Mouse (Mus musculus) adrenal gland, postnatal 36 days (tissue): ENCODE measurements around the gene Sypl. TPM values are rescaled to one million over a fixed set of nuclear protein-coding genes. Genes with fewer than 3 reads are reported as not detected.
"Not testable (repeated sequence)": the region's sequence is repeated elsewhere in the genome, so short reads cannot be mapped to it uniquely, and the experiment has no call there.

ENCODE experiments used
- DNase-seq, 2 experiments: peaks; one replicate each; pipeline ENCODE4 v3.0.0; 2021; ENCODE audit warnings: mixed read lengths in 1 of 2
- total RNA-seq, 2 experiments: library from RNA; stranded (reverse); gene quantifications; 2 replicates each; pipeline ENCODE4 v1.2.3; 2021

Sypl gene
- total RNA-seq, 2 experiments from 2014 or later: 101 to 129 TPM

- DNase-seq: peak in 1 of 2 experiments; percentile 28
These were observed 10.3 kb upstream of the Sypl start for GRCm38 (mm10) chr12:32943347-32943746.

GRCm38 (mm10) chr12:32943951-32944350 is 9.7 kb upstream of the Sypl start:
- no peak for DNase-seq

- no peak for DNase-seq
These were observed 8.7 kb upstream of the Sypl start for GRCm38 (mm10) chr12:32944884-32945454.

DNA sequence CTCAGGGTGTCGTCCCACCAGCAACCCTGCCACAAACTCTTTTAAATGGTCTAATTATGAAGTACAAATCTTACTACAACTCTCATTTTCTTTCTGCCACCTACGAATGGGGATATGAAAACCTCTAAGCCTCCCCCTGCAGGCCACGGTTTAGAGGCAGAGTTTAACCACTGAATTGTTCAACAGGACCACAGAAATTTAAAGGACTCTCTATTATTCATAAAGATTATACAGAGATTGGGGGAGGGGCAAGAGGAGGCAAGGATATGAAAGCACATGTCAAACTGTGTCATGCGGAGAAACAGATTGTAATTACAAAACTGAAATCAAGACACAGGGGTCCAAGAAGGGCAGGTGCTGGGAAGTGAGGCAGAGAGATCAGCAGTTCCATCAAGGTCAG is 7.3 kb upstream of the Sypl start:
- no peak for DNase-seq

- DNase-seq: peak; percentile 51 to 56
These were observed 1.3 kb upstream of the Sypl start for GRCm38 (mm10) chr12:32952416-32952815.

GRCm38 (mm10) chr12:32953066-32953465 is 625 bp upstream of the Sypl start:
- DNase-seq: no peak

- DNase-seq: peak; percentile 86
These were observed 728 bp downstream of the Sypl start for GRCm38 (mm10) chr12:32954216-32955021.

GRCm38 (mm10) chr12:32955037-32955436 is 1.3 kb downstream of the Sypl start:
- DNase-seq: no peak

DNA sequence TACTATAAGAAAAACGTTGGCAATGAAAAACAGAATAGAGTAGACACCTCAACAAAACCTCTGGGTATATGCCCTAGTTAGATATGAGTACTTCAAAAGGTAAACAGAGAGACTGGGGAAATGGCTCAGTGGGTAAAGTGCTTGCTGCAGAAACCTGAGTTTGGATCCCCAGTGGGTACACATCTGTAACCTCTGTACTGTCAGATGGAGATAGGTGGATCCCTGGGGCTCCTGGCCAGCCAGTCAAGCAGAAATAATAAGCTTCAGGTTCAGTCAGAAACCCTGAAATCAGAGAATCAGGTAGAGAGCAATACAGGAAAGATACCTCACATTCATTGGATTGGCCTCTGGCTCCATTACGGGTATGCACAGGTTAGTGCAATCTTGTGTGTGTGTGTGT is 3.5 kb downstream of the Sypl start:
- DNase-seq: no peak

DNA sequence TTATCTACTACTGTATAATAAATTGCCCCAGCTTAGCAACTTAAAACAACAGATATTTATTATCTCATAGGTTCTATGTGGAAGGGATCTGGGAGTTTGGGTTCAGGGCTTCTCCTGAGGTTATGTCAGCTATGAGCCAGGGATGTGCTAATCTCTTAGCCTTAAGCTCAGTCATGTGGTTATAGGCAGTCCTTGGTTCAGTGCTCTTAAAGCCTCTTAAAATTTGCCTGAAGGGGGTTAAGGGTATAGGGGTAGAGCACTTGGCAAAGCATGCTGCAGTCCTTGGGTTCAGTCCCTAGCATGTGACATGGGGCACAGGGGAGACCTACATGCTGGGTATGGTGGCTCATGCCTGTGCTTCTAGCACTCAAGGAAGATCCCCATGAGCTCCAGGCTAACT is 8.4 kb downstream of the Sypl start:
- no peak for DNase-seq

DNA sequence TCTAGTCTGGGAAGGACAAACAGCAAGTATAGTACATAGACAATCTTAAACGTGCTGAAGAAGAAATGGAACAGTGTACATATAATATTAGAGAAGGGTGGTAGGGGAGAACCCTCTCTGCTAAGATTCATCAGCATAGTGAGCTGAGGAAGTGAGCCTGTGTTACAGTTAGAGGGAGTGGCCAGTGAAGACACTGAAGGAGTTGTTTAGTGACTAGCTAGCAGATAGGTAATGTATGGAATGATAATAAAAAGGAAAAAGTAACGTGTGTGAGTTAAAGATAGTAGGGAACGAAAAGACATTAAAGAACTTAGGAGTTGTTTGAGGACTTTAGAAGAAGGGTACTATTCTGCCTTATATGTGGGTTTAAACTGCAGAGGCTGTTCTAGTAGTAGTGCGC is 10.2 kb downstream of the Sypl start:
- no peak for DNase-seq

DNA sequence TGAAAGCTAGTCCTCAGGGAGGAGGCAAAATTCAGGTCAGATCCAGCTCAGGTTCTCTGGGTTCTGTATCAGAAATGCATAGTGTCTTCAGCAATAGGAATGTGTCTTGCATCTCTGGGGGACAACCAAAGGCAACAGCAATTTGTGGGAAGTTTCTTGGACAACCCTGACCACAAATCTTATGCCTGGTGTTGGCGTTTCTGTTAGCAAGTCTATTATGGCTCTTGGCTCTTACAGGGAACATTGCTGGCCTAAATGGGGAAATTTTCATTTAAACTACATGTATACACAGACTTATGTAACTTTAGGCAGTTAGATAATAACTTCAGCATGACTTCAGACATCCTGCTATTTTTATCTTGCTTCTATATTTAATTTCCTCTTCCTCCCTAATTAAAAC is 18.6 kb downstream of the Sypl start:
- no peak for DNase-seq

DNA sequence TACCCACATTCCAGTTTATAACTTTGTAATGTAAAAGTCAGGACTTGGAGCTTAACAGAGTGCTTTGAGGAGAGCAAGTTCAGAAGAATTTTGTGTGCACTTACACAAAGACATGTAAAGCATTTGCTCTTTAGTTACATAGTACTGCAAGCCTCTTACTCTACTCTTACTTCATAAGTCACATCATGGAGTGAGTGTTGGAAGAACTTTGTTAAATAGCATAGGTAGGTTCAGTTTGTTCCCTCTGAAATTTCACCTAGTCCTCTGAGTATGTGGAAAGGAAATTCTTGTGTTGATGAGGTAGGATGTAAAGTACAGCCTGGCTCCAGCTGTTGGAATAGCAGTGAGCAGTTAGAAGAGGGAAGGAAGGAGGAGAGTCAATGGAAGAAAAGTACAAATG is 21.2 kb downstream of the Sypl start:
- DNase-seq: no peak

- no peak for DNase-seq
These were observed 21.8 kb downstream of the Sypl start for GRCm38 (mm10) chr12:32975501-32975900.

GRCm38 (mm10) chr12:32982631-32983030 is 28.9 kb downstream of the Sypl start:
- no peak for DNase-seq

- DNase-seq: no peak
These were observed 29.4 kb downstream of the Sypl start for GRCm38 (mm10) chr12:32983081-32983480.

DNA sequence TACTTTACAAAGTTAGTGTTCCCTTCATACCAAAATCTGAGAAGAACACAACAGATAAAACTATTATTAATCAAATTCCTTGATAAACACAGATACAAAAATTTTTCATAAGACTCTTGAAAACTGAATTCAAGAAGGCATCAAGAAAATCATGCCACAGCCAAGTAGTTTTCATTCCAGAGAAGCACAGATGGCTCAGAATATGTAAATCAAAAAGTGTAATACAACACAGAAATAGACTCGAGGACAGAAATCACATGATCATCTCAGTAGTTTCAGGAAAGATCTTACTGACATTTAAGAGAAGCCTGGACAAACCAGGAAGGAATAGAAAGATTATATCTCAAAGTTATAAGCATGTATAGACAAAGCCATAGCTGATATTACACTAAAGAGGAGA is 32.6 kb downstream of the Sypl start:
- no peak for DNase-seq

DNA sequence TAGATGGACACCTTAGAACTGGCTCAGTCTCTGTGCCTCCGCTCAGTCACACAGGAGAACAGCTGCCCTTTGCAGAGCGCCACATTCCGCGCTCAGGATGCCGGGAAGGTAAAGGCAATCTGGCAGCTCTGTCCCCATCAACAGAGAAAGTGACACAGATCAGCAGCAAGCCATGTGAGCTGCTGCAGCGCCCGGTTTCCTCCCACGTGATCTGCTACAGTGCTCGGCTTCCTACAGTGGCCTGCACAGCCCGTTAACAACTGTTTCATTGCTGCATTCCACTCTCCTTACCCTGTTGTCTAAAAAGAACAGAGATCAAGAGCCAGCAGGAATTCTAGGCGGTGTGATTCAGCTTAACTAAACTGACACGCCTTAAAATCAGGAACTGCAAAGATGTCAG is 36.0 kb downstream of the Sypl start:
- peak; percentile 14 to 21 for DNase-seq

GRCm38 (mm10) chr12:32994081-32994480 is 40.4 kb downstream of the Sypl start:
- no peak for DNase-seq

DNA sequence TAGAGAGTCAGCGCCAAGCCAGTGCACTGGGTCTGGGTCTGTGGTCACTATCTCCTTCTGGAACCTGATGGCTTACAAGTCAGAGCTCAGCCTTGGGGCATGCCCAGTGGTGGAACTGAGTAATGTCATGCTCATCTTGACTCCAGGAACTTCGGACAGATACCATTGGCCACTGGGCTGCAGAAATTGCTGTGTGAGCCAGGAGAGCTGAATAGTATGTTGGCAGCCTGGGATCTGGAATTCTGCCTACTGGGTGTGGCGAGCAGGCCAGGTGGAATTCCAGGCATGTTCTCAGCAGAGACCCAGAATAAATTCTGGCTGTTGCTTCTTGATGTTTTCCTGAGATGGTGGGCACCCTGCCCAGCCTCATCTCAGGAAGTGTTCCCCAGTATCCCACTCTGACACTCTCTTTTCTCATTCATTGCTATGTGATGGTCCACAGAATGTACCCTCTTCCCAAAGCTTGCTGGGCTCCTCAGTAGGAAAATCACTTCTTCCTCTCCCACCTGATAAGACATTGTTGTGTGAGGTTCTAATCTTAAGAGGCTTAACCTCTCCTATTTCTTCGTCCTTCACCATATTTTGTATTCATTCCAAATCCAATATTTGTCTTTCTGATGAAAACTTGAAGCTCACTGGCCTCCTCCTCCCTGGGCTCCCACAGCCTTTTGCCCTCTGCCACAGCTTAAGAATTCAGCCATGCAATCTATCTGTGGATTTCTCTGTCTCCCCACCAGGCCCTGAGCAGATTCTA is 41.6 kb downstream of the Sypl start:
- DNase-seq: no peak

GRCm38 (mm10) chr12:32998766-32999165 is 45.1 kb downstream of the Sypl start:
- DNase-seq: no peak

DNA sequence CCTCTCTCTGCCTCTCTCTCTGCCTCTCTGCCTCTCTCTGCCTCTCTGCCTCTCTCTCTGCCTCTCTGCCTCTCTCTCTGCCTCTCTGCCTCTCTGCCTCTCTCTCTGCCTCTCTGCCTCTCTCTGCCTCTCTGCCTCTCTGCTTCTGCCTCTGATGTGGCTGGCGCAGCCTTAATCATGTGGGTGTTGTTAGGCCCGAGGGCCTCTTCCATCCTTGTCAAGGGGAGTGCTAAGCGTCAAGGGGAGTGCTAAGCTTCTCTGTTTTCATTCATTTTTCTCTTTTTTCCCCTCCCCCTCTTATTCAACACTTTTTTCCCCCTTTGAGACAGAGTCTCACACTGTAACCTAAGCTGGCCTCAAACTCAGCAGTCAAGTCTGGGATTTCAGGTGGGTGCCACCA is 46.1 kb downstream of the Sypl start:
- DNase-seq: not testable (repeated sequence)

- no peak for DNase-seq
These were observed 46.7 kb downstream of the Sypl start for GRCm38 (mm10) chr12:33000402-33000801.
